Mouse (Mus musculus): ENCODE data around the gene Gfra1. TPM values are rescaled to one million over a fixed set of nuclear protein-coding genes. Genes with fewer than 3 reads are reported as not detected.

Gene Gfra1
- polyA plus RNA-seq (2014; fragmentation: Illumina TruSeq; extraction: RNeasy Lipid Tissue Mini Kit (QIAGEN cat#74804); ENCODE audit: low read depth, low replicate concordance) = 4.6 TPM

DNA sequence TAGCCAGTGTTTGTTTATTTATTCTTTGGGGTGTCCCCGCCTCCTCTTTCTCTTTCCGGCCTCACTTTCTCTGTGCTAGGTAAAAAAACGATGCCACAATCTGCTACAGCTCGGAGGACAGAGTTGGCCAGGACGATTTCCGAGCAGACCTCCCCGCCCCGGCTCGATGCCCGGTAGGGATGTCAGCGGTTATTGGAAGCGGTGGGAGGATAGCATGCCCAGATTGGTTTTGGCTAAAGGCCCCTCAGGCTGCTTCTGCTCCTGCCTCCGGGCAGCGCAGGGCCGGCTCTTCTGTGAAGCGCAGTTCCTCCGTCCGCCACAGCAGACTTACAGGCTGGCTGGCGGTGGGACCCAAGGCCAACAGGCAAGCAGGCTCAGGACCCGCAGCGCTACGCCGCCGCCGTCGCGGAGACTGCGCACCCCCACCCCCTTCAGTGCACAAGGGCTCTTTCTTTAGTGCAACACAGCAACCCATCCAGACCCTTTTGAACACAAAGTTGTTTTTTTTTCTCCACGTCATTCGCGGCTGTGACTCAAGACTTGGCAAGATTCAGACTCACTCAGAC, at the start of gene Gfra1:
TSS of gene Gfra1 (minus strand) at position 414 of the 566 bp plus-strand sequence.

Other genes with a start within 250 kb of the Gfra1 start
- gene Ccdc172, start 56.1 kb upstream of the Gfra1 start, polyA plus RNA-seq (2014; fragmentation: Illumina TruSeq; extraction: RNeasy Lipid Tissue Mini Kit (QIAGEN cat#74804); ENCODE audit: low read depth, low replicate concordance) = not detected
- 0.40 TPM for gene Pnlip, start 196.6 kb upstream of the Gfra1 start, polyA plus RNA-seq (2014; fragmentation: Illumina TruSeq; extraction: RNeasy Lipid Tissue Mini Kit (QIAGEN cat#74804); ENCODE audit: low read depth, low replicate concordance)

Data from kidney, adult 10 weeks (tissue).